Mouse (Mus musculus) granulocyte monocyte progenitor cell, adult 5-6 weeks (primary cell): Measurements from ENCODE around the gene Tas1r3. TPM values are rescaled to one million over a fixed set of nuclear protein-coding genes. Genes with fewer than 3 reads are reported as not detected.
A peak's percentile ranks its signal among the peaks of the same experiment; 100 is the strongest.

Experiments used
- ATAC-seq: replicated peaks from 2 replicates; pipeline ENCODE4 v1.8.0; 2016; ENCODE audit warnings: mild to moderate bottlenecking, moderate TSS enrichment, inconsistent platforms; ENCODE audit not compliant: poor library complexity, severe bottlenecking
- total RNA-seq, 2 experiments: library from RNA; stranded (forward) in 1 of 2; stranded (reverse) in 1 of 2; fragments of 200-712, 200-1000 nt in 1 of 2; fragments of >200 nt in 1 of 2; fragmentation: Nextera tagmentation in 1 of 2; gene quantifications; 2 replicates each; pipeline ENCODE4 v1.2.3; 2014 to 2017

Tas1r3 gene
- 1.5 TPM in 1 of 2 replicates, not detected in the other for total RNA-seq (2014; fragmentation: Nextera tagmentation)
- total RNA-seq (2017) = 0.30 and 0.93 TPM in 2 replicates

GRCm38 (mm10) chr4:155863001-155863400 lies at the start of gene Tas1r3:
TSS of gene Tas1r3 (minus strand) at chr4:155863362.
- ATAC-seq = no peak

DNA sequence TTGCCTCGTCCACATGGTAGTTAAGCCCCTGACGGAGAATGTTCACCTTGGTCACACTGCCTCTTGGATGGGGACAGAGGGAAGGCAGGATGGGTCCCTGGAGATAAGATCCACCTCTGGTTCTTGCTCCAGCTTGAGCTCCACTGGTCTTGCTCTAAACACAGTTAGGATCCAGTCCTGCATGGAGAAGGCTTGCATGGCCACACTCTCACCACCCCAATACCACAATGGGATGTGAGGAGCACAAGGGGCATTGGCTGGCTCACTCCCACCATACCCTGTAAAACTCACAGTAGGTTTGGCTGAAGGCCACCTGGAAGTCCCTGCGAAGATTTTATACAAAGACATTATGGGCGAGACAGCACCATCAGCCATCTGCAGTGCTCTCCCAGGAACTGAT lies 45.6 kb upstream of the Tas1r3 start:
- no peak for ATAC-seq

- ATAC-seq = no peak
Measured at GRCm38 (mm10) chr4:155908281-155908680, 45.1 kb upstream of the Tas1r3 start.

GRCm38 (mm10) chr4:155907003-155907402 lies 43.8 kb upstream of the Tas1r3 start:
- no peak for ATAC-seq

DNA sequence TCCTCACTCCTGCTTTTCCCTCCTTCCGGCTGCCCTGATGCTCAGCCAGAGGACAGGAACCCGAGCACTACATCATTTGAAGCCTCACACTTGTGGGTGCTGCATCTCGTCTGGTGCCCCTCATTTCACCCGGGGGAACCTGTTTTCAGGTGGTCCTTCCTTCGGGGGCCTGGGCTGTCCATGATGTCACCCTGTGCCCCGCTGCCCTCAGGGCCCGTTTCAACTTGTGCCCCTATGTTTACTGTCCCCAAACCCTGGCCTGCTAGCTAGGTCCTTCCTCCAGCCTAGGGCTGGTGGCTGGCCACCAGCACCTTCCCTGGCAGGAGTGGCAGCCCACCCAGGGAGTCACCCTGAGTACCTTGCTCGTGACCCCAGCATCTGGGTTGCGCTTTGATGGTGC lies 43.0 kb upstream of the Tas1r3 start:
- no peak for ATAC-seq

GRCm38 (mm10) chr4:155905634-155906033 lies 42.5 kb upstream of the Tas1r3 start:
- no peak for ATAC-seq

GRCm38 (mm10) chr4:155904318-155905102 lies 41.3 kb upstream of the Tas1r3 start:
- peak; percentile 40; the same call in 1 of the 2 replicates for ATAC-seq

GRCm38 (mm10) chr4:155903246-155903645 lies 40.1 kb upstream of the Tas1r3 start:
- no peak for ATAC-seq

- no peak for ATAC-seq
Measured at GRCm38 (mm10) chr4:155901205-155901604, 38.0 kb upstream of the Tas1r3 start.

GRCm38 (mm10) chr4:155899355-155899754 lies 36.2 kb upstream of the Tas1r3 start:
- no peak for ATAC-seq

DNA sequence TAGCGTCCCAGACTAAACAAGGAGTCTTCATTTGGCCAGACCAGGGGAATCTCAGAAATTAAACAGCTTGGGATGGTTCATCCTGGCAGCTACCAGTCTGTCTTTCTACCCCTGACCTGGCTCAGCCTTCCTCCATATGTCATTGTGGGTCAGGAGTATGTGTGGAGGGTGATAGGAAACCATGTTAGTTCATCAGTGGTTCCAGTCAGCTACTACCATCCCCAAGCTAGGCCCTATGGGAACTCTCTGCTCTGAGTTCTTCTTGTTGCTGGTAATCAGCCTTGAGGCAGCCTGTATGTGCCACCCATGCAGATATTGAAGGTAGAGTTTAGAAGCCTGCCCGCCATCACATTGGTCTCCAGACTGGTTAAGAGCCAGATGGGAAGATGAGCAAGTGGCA lies 35.2 kb upstream of the Tas1r3 start:
- no peak for ATAC-seq

DNA sequence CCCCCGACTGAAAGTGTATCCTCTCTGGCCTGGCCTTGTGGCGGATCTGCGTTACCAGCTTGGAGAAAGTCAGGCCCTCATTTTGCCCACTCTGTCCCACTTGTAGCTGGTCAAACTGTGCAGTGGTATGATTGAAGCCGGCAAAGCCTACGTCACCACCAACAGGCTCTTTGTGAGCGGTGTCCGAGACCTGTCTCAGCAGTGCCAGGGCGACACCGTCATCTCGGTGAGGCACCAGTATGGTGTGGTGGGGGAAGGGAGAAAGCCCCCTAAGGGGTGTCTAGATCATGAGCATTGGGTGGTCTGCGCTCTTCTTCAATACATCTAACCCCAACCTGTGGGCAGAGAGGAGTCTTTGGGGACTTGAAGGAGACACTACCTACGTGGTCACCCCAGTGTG lies 33.3 kb upstream of the Tas1r3 start:
- ATAC-seq = no peak

DNA sequence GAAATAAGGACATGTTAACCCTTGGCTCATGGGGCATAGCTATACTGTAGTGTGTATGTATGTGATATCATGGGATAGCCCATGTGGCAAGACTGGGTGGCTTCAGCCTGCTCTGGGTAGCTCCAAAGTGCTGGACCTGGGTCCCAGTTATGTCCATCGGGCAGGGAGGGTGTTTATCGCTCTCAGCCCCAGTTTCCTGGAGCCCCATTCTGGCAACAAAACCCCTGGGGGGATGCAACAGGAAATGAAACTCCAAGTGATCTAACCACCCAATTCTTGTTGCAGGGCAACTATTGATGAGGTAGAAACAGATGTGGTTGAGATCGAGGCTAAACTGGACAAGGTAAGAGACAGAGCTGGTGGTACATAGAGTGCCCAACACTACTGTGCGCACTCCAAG lies 32.7 kb upstream of the Tas1r3 start:
- ATAC-seq = no peak

DNA sequence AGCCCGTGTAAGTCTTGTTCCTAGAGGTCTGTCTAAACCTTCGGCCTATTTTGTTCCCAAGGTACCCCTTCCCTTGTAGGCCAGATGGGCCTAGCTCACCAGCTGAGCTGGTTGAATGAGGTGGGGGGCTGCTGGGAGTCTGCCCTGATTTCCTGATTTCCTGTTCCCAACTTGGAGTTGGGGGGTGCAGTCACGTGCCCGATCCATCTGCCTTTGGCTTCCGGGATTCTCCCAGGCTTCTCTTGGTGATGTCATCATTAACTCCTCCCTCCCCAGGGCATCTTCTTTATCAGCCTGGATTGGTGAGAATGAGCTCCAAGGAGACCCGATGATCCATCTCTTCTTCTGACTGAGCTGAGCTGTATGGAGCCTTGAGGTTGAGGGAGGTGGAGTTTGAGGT lies 32.1 kb upstream of the Tas1r3 start:
- ATAC-seq = no peak

DNA sequence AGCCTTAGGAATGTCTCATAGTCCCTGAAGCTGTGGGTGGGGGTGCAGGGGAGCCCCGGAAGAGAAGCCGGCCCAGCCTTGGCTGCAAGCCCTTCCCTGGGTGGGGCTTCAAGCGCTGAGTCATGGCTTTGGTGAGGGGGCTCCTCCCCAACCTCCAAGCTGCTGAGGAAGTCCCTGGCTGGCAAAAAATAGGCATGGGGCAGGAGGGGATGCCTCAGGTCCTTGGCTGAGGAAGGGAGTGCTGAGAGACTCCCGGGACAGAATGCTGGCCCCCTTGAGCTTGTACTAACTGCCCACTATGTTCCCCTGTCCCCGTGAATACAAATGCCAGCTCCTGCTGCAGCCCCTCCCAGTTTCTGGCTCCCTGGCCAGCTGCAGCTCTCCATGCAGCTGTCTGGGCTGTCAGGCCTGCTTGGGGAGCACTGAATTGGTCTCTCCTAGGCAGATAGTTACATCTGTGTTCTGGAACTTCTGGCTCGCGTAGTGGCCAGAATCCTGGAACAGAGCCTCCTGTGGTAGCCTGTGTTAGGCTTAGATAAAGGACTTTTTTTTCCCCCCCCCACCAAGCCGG lies 31.2 kb upstream of the Tas1r3 start:
- ATAC-seq = peak; percentile 50

GRCm38 (mm10) chr4:155893212-155893690 lies 30.1 kb upstream of the Tas1r3 start:
- ATAC-seq = no peak

DNA sequence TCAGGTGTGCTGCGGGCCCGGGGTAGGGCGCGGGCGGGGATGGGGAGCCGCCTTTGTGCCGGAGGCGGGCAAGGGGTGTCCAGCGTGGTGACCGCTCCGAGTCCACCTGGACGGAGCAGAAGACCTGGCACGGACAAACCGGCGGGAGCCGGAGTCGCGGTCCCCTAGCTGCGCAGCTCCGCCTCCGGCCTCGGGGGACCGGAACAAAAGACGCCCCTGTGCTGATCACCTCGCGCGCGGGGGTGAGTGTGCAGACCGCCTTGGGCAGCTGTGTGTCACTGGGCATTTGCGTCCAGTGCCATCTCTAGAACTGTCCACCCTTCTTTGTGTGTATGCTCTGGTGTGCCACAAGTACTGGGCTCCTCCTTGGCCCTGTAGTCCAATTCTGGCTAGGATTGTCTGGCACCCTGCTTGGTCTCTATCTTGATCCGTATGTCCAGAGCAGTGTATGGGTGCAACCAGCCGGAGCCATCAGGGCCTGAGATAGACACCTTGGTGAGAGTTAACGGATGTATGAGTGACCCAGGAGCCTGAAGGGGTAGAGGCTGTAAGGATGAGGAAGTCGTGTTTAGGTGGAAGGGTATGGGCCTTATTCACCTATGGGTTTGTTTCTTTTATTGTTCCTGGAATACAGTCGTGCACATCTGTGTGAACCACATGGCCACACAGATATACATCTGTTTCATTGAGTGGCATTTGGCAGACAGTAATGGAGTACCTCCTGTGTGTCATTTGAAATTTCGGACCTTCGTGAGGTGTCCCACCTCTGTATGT lies 29.5 kb upstream of the Tas1r3 start:
- ATAC-seq = peak; percentile 10; the same call in 1 of the 2 replicates

DNA sequence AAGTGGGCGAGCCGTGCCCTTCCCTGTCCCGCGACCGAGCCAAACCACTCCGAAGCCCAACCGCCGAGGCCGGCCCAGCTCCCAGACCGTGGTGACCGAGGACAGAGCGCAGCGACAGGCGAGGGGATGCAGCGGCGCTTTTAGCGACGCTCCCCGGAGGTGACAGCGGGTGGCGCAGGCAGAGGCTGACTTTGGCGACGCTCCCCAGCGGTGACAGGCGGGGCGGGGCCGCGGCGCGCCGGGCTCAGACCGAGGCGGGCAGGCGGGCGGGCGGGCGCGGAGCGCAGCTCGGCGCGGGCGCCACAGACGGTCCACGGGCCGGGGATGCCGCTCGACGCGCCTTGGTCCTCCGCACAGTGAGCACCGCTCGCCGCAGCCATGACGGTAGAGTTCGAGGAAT lies 28.9 kb upstream of the Tas1r3 start:
- ATAC-seq = peak; percentile 61

- peak; percentile 67 for ATAC-seq
Measured at GRCm38 (mm10) chr4:155891551-155892001, 28.4 kb upstream of the Tas1r3 start, which contains the start of the genes Pusl1 and Acap3. TSS of gene Pusl1 (minus strand) at chr4:155891781. TSS of gene Acap3 (plus strand) at chr4:155891822.

DNA sequence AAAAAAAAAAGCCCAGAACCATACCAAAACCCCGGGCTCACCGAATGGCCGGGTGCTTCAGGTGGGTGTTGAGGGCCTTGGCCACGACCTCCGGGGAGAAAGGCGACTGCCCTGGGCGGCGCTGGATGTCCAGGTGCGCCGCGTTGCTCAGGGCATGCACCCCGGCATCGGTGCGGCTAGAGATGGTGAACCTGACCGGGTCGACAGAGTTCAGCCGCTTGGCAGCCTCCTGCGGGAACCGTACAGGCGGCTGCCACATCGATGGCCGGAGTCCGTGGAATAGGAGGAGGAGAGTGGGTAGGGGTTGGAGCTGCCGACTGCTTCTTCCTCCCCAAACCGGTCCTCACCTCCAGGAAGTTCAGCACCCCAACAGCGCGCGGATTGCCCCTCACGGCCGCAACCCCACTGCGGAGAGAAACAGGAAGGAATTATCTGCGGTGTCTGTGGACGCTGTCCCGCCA lies 27.9 kb upstream of the Tas1r3 start:
- ATAC-seq = peak; percentile 12

GRCm38 (mm10) chr4:155889316-155889715 lies 26.2 kb upstream of the Tas1r3 start:
- no peak for ATAC-seq
